Mouse (Mus musculus) midbrain, embryonic 11.5 days (tissue): Measurements from ENCODE around the gene Eno3. TPM values are rescaled to one million over a fixed set of nuclear protein-coding genes. Genes with fewer than 3 reads are reported as not detected.

Experiments
- ATAC-seq: fragments of 200-750 bp; cut with Nextera tagmentation; 2 replicates; pipeline ENCODE4 v1.8.0; 2017; ENCODE audit warnings: moderate TSS enrichment, moderate library complexity; ENCODE audit not compliant: low FRiP score
- DNase-seq: peaks from one replicate; pipeline ENCODE4 v3.0.0; 2015; ENCODE audit warnings: low spot score; ENCODE audit errors: missing footprints
- H3K27ac ChIP-seq: fragments of 300-500 bp; sonication (generic); 2 replicates; pipeline ENCODE4 v1.5.1; 2014; ENCODE audit warnings: low read depth, low read length
- H3K27me3 ChIP-seq: fragments of 300-500 bp; sonication (generic); 2 replicates; pipeline ENCODE4 v1.6.1; 2014; ENCODE audit warnings: mild to moderate bottlenecking, low read length, moderate library complexity, mixed read lengths; ENCODE audit not compliant: control insufficient read depth, insufficient read depth
- H3K36me3 ChIP-seq: fragments of 300-500 bp; sonication (generic); 2 replicates; pipeline ENCODE4 v1.6.1; 2014; ENCODE audit warnings: mild to moderate bottlenecking, low read length, moderate library complexity, mixed read lengths; ENCODE audit not compliant: control insufficient read depth, insufficient read depth
- H3K4me1 ChIP-seq: fragments of 300-500 bp; sonication (generic); 2 replicates; pipeline ENCODE4 v1.6.1; 2014; ENCODE audit warnings: low read length; ENCODE audit not compliant: control insufficient read depth, insufficient read depth
- H3K4me2 ChIP-seq: fragments of 300-500 bp; sonication (generic); 2 replicates; pipeline ENCODE4 v1.6.1; 2014; ENCODE audit warnings: mild to moderate bottlenecking, moderate library complexity
- H3K4me3 ChIP-seq: fragments of 300-500 bp; sonication (generic); 2 replicates; pipeline ENCODE4 v1.5.1; 2014; ENCODE audit warnings: low read depth, low read length
- H3K9ac ChIP-seq: fragments of 300-500 bp; sonication (generic); 2 replicates; pipeline ENCODE4 v1.6.1; 2014; ENCODE audit warnings: low read length
- H3K9me3 ChIP-seq: fragments of 300-500 bp; sonication (generic); 2 replicates; pipeline ENCODE4 v1.6.1; 2016; ENCODE audit warnings: low read length; ENCODE audit not compliant: control insufficient read depth
- whole genome bisulfite sequencing: fragments of 180-500 bp; shearing (Covaris S2); extraction: QIAGEN DNeasy Blood & Tissue Kit; methylation state at CpG from one replicate; pipeline ENCODE4 v1.1.7; 2014; 5-methylcytosine and 5-hydroxymethylcytosine counted together
- polyA plus RNA-seq: library from polyadenylated mRNA; unstranded; fragments of >200 nt; fragmentation: Nextera tagmentation; extraction: Ambion mirVana; gene quantifications from 2 replicates; pipeline ENCODE4 v1.2.1, GENCODE M21; 2014

Eno3 gene
- polyA plus RNA-seq, 1 experiment from 2014 or later = 14.3 TPM

DNA sequence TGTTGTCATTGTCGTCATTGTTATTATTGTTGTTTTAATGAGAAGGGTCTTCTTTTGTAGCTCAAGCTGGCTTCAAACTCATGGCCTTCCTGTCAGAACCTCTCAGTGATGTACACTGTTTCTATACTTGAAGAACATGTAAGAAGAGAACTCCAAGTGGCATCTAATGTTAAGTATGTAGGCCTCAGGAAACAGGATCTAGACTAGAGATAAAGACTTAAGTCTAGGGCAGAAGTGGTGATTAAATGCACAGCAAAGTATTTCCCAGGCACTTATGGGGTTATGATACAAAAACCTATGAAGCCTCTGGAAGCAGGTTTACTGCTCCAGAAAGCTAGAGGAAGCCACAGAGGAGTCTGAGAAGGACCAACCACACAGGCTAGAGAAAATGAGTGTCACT lies 18.7 kb upstream of the Eno3 start:
- no peaks in the 10 kb centered on the region for H3K9me3 ChIP-seq
- H3K36me3 ChIP-seq = no peaks in the 10 kb centered on the region
- WGBS = 86% methylated on average over 1 of the region's 1 CpGs
- H3K4me1 ChIP-seq = no peaks in the 10 kb centered on the region
- H3K4me3 ChIP-seq = no peak overlapping the region
- DNase-seq = no peak
- no peaks in the 10 kb centered on the region for H3K27me3 ChIP-seq
- no peak overlapping the region for H3K9ac ChIP-seq
- no peak overlapping the region for H3K4me2 ChIP-seq
- no peak overlapping the region for H3K27ac ChIP-seq
- no peak for ATAC-seq

DNA sequence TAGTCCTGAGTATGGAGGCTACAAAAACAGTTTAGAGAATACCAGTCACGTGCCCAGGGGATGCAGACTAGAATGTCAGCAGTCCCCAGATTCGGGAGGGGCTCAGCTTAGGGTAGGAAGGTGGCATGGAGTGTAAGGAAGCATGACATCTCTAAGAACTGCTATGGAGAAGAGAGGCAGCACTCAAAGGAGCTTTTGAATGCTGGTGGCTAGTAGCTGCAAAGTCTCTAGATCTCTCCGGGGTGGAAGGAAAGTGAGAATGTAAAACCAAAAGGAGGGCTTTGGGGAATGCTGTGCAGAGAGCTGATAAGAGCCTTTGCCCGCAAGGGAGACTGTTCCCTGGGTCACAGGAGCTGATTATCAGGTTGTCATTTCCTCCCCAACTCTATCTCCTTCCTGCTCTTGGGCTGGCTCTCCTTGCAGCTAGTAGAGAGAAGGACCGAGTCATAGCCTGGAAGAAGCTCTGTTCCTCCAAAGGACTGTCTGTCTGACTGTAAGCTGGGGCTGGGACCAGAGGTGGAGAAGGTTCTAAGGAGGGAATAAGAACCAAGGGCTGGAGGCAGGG lies 18.2 kb upstream of the Eno3 start, which contains the start of gene Gp1ba:
Gene Gp1ba, plus strand, starts transcription at position 409 of the 565 bp plus-strand sequence.
- Histone ChIP-seq H3K4me2 (no peak within 1 kb of the TSS), H3K9me3 (no peaks in the 10 kb centered on the region), H3K27me3 (no peaks in the 10 kb centered on the region), H3K4me1 (no peaks in the 10 kb centered on the region), H3K36me3 (no peaks in the 10 kb centered on the region), H3K4me3 (no peak within 1 kb of the TSS), H3K9ac (no peak within 1 kb of the TSS), H3K27ac (no peak within 1 kb of the TSS)
- 59% methylated on average over 5 of the region's 5 CpGs for WGBS
- DNase-seq (no peak), ATAC-seq (no peak)

DNA sequence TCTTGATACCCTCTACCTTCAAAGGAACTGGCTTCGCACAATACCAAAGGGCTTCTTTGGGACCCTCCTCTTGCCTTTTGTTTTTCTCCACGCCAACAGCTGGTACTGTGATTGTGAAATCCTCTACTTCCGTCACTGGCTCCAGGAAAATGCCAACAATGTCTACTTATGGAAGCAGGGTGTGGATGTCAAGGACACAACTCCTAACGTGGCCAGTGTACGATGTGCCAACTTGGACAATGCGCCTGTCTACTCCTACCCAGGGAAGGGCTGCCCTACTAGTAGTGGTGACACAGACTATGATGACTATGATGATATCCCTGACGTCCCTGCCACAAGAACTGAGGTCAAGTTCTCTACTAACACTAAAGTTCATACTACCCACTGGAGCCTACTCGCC lies 17.0 kb upstream of the Eno3 start:
- DNase-seq (no peak), ATAC-seq (no peak)
- Histone ChIP-seq H3K36me3 (peaks cover 6% of the 10 kb centered on the region), H3K27me3 (no peaks in the 10 kb centered on the region), H3K4me2 (no peak overlapping the region), H3K4me1 (no peaks in the 10 kb centered on the region), H3K9ac (no peak overlapping the region), H3K9me3 (no peaks in the 10 kb centered on the region), H3K27ac (no peak overlapping the region), H3K4me3 (no peak overlapping the region)
- 84% methylated on average over 8 of the region's 8 CpGs for WGBS

DNA sequence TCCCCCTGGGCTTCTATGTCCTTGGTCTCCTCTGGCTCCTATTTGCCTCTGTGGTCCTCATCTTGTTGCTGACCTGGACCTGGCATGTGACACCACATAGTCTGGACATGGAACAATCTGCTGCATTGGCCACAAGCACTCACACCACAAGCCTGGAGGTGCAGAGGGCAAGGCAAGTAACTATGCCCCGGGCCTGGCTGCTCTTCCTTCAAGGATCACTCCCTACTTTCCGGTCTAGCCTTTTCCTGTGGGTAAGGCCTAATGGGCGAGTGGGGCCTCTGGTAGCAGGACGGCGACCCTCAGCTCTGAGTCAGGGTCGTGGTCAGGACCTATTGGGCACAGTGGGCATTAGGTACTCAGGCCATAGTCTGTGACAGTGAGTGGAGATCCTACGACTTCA lies 15.8 kb upstream of the Eno3 start:
- no peak for DNase-seq
- no peak for ATAC-seq
- Histone ChIP-seq H3K9ac (no peak overlapping the region), H3K4me3 (no peak overlapping the region), H3K36me3 (peaks cover 9% of the 10 kb centered on the region), H3K27ac (no peak overlapping the region), H3K9me3 (no peaks in the 10 kb centered on the region), H3K4me2 (no peak overlapping the region), H3K4me1 (peaks cover 9% of the 10 kb centered on the region), H3K27me3 (no peaks in the 10 kb centered on the region)
- WGBS = 80% methylated on average over 7 of the region's 7 CpGs

DNA sequence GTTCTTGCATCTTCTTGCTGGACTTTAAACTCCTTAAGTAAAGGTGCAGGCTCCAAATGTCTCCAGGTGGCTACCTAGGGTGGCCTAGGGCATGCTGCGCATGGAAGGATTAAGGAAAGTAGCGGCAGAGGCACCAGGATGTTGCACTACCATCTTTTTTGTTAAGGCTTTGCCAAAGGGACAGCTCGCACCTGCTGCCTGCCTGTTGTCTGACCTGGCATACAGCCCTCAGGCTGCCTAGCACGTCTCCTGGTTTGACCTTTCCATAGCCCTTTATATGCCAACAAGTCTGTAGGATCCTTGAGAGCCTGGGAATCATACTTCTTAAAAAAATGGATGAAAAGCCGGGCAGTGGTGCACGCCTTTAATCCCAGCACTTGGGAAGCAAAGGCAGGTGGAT lies 14.0 kb upstream of the Eno3 start:
- no peaks in the 10 kb centered on the region for H3K27me3 ChIP-seq
- H3K27ac ChIP-seq = no peak overlapping the region
- H3K36me3 ChIP-seq = peaks cover 9% of the 10 kb centered on the region
- H3K9me3 ChIP-seq = no peaks in the 10 kb centered on the region
- no peak overlapping the region for H3K9ac ChIP-seq
- H3K4me2 ChIP-seq = no peak overlapping the region
- peaks cover 13% of the 10 kb centered on the region for H3K4me1 ChIP-seq
- DNase-seq (no peak), ATAC-seq (no peak)
- WGBS = 95% methylated on average over 6 of the region's 6 CpGs
- no peak overlapping the region for H3K4me3 ChIP-seq

DNA sequence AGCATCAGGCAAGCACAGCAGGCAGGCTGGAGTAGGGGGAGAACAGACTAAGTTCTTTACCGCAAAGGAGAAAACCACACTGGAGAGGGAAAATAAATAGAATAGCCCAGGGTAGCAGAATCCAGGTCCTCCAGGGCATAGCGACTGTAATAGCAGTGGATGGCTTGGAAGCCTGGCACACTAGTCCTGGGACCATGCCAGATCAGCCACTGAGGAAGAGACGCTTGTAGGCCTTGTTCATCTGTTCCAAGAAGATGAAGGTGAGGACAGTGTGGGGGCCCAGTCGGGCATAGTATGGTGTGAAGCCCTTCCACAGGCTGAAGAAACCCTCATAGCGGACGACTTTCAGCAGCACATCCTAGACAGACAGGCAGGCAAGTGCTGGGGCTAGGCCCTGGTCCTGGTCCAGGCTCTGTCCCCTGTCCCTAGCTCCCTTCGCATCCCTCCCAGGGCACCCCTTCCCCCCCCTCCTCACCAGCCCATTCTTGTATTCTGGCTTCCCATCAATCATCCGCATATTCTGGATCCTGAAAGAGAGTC lies 12.4 kb upstream of the Eno3 start:
- peaks cover 19% of the 10 kb centered on the region for H3K4me1 ChIP-seq
- peaks cover 16% of the 10 kb centered on the region for H3K36me3 ChIP-seq
- no peaks in the 10 kb centered on the region for H3K27me3 ChIP-seq
- WGBS = 95% methylated on average over 8 of the region's 8 CpGs
- no peak overlapping the region for H3K4me3 ChIP-seq
- peak overlapping the region; percentile 10; the same call in 1 of the 2 replicates for H3K9ac ChIP-seq
- DNase-seq (no peak), ATAC-seq (no peak)
- H3K9me3 ChIP-seq = no peaks in the 10 kb centered on the region
- H3K4me2 ChIP-seq = no peak overlapping the region
- no peak overlapping the region for H3K27ac ChIP-seq

DNA sequence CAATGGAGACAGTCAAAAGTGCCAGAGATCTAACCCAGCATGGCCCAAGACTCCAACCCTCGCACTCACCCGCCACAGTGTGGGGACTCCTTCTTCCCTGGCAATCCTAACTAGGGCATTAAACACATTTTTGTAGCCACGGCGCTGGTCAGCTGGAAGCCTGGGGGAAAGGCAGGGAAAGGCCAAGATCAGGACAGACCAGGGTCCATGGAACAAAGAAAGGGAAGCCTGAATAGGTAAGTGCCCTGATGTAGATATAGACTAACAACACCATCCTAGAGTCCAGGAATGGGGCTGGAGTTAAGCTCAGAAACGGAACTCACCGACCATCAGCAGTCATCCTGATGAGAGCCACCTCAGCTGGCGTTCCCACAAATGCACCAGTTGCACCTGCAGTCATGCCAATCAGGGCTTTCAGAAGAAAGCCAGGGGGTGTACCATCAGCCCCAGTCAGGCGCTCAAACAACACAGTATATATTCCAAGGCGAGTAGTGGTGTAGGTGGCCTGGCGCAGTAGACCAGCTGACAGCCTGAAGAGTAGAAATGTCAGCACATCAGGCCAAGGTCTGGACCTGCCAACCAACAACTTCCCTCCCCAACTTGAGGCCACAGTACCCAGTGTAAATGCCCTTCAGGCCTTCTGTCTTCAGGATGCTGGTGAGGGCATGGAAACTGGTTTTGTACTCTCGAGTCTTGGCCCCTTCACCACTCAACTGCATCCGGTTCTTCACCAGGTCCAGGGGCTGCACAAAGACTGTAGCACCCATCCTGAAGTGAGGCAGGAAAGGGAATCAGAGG lies 11.3 kb upstream of the Eno3 start:
- DNase-seq = no peak
- peaks cover 19% of the 10 kb centered on the region for H3K4me1 ChIP-seq
- 91% methylated on average over 12 of the region's 12 CpGs for WGBS
- peaks cover 18% of the 10 kb centered on the region for H3K36me3 ChIP-seq
- H3K27me3 ChIP-seq = no peaks in the 10 kb centered on the region
- H3K4me3 ChIP-seq = peak overlapping the region; percentile 72
- peak overlapping the region; percentile 75 for H3K9ac ChIP-seq
- no peaks in the 10 kb centered on the region for H3K9me3 ChIP-seq
- H3K27ac ChIP-seq = no peak overlapping the region
- H3K4me2 ChIP-seq = peak overlapping the region; percentile 79
- no peak for ATAC-seq

DNA sequence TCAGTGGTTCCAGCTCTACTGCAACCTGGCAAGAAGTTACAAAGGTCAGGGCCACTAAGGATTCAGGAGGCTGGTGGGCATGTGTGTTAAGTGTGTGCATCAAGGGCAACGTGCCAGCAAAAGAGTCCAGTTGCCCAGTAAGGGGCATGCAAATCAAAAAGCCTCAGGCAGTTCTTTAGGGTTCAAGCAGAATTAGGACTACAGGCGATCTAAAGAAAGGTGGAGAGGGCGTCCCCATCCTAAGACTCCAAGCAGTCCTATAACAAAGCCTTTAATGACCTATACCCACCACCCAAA lies 10.8 kb upstream of the Eno3 start:
- Histone ChIP-seq H3K9ac (peak overlapping the region; percentile 75), H3K27me3 (no peaks in the 10 kb centered on the region), H3K27ac (peak overlapping the region; percentile 63; the same call in 1 of the 2 replicates), H3K4me1 (peaks cover 22% of the 10 kb centered on the region), H3K9me3 (no peaks in the 10 kb centered on the region), H3K4me3 (peak overlapping the region; percentile 72), H3K36me3 (peaks cover 24% of the 10 kb centered on the region), H3K4me2 (peak overlapping the region; percentile 79)
- no peak for DNase-seq
- ATAC-seq = no peak
- WGBS = 29% methylated on average over 3 of the region's 3 CpGs
